Mouse (Mus musculus): ENCODE measurements at regions not wholly inside any gene's neighbourhood (a gene's known extent, or its start where the extent isn't known, plus 50 kb on each side); places are given as distances from the start of the nearest gene placed in this dataset.

GRCm38 (mm10) chr11:12516374-12516773 lies 51.6 kb upstream of the Cobl start:
- H3K4me2 ChIP-seq (replicated peaks; ENCODE audit: low read depth), result no peak overlapping the region
- H3K9ac ChIP-seq (ENCODE audit: low read depth, low read length), result no peak overlapping the region
- TF ChIP-seq CTCF (IDR thresholded peaks at IDR 0.05; ENCODE audit: low read depth), result peak; percentile 36
- H3K9me3 ChIP-seq (ENCODE audit: control insufficient read depth), result no peaks in the 10 kb centered on the region
- H3K27ac ChIP-seq (ENCODE audit: low read depth, low read length), result no peak overlapping the region
- H3K4me1 ChIP-seq (replicated peaks; ENCODE audit: control insufficient read depth, insufficient read depth, low read length), result no peaks in the 10 kb centered on the region
- no peak for ATAC-seq
- no peak overlapping the region for H3K4me3 ChIP-seq (ENCODE audit: low read depth, low read length)
- H3K36me3 ChIP-seq (ENCODE audit: control insufficient read depth, insufficient read depth), result no peaks in the 10 kb centered on the region
- H3K27me3 ChIP-seq (replicated peaks; ENCODE audit: control insufficient read depth, insufficient read depth, low read length), result no peaks in the 10 kb centered on the region
- WGBS, result 82% methylated on average over 2 of the region's 2 CpGs

Data from intestine, postnatal 0 days (tissue).